Mouse (Mus musculus): Measurements from ENCODE around the gene Ap2s1.

DNA sequence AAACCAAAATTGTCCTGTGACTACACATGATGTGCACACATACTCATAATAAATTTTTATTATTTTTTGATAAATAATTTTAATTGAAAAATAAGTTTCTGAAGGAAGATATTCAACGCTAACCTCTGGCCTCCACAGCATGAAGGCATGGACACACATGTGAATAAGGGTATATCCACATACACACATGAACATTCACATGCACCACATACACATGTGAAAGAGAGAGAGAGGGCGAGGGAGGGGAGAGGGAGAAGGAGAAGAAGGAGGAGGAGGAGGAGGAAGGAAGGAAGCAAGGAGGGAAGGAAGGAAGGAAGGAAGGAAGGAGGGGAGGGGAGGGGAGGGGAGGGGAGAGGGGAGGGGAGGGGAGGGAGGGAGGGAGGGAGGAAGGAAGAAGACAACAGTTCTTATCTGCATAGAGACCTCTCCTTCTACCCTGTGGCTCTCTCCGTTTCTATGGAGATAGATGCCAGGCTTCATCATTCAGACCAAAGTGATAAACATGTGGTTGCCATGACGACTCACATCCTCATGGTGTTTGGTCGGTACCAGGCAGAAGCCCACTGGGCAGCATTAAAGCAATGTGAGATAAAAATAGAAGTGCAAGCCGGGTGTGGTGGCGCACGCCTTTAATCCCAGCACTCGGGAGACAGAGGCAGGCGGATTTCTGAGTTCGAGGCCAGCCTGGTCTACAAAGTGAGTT lies 20.8 kb downstream of the Ap2s1 start:
- TF ChIP-seq ZNF384 (IDR thresholded peaks at IDR 0.05; ENCODE audit: low read depth, low read length) (no peak), ZC3H11A (IDR thresholded peaks at IDR 0.05; ENCODE audit: borderline replicate concordance, low read depth, low read length) (no peak)
